9 mouse cellular contexts compared by ENCODE assay signal in genomic region chr2:27097776-27098175, GRCm38 (mm10). TPM values are rescaled to one million over a fixed set of nuclear protein-coding genes. Genes with fewer than 3 reads are reported as not detected.
DNase-seq lines count a peak whose midpoint lies in the region; ATAC-seq and TF ChIP-seq lines count a peak whose summit lies in the region.
"Had no signal": no experiment of that assay in that cellular context is flagged by ENCODE, and none has a peak within 500 bp of the region (broad histone marks: within the 10 kb centered on the region; RNA-seq: fewer than 3 reads in every experiment).

No protein-coding gene starts in this region.

- H3K9me3 ChIP-seq in heart, embryonic 14.5 days (ENCODE audit: control insufficient read depth, low read length): no peaks in the 10 kb centered on the region
- no peaks in the 10 kb centered on the region for H3K9me3 ChIP-seq in kidney, postnatal 0 days (replicated peaks; ENCODE audit: low read length)

- no peak for TF ChIP-seq POLR2A in brain, embryonic 14.5 days (IDR thresholded peaks at IDR 0.05; ENCODE audit: borderline replicate concordance, extremely low read depth, insufficient read depth, insufficient read length, poor library complexity, severe bottlenecking)
- no peak for TF ChIP-seq POLR2A in myocyte (IDR thresholded peaks at IDR 0.05; ENCODE audit: insufficient read length, low read depth)

- H3K4me3 ChIP-seq in heart, embryonic 14.5 days (ENCODE audit: control insufficient read depth in 1 of 2, insufficient read depth in 1 of 2, low read depth in 1 of 2, low read length in 2 of 2): no peak overlapping the region
- H3K4me3 ChIP-seq in kidney, postnatal 0 days (replicated peaks; ENCODE audit: low read depth, low read length): no peak overlapping the region
- H3K4me3 ChIP-seq in myocyte: no peak overlapping the region
- H3K4me3 ChIP-seq: erythroblast, embryonic 14.5 days had no signal

- H3K4me2 ChIP-seq in heart, embryonic 14.5 days (ENCODE audit: low read length): no peak overlapping the region
- H3K4me2 ChIP-seq in kidney, postnatal 0 days (ENCODE audit: low read length): no peak overlapping the region
- H3K4me2 ChIP-seq in myocyte (ENCODE audit: low read depth): peak overlapping the region; percentile 79

- H3K36me3 ChIP-seq in heart, embryonic 14.5 days (ENCODE audit: control insufficient read depth, insufficient read depth, low read length): 0 out of 2 replicates have a peak, but pooled peaks cover 5% of the 10 kb centered on the region
- no peaks in the 10 kb centered on the region for H3K36me3 ChIP-seq in kidney, postnatal 0 days (ENCODE audit: insufficient read depth, low read length)
- H3K36me3 ChIP-seq in myocyte (ENCODE audit: control insufficient read depth, insufficient read depth): no peaks in the 10 kb centered on the region

- no peak for TF ChIP-seq CTCF in brain, embryonic 14.5 days (IDR thresholded peaks at IDR 0.05; ENCODE audit: borderline replicate concordance, extremely low read depth, insufficient read depth, insufficient read length)
- no peak for TF ChIP-seq CTCF in kidney, postnatal 0 days (IDR thresholded peaks at IDR 0.05; ENCODE audit: low read depth)

- H3K4me1 ChIP-seq in heart, embryonic 14.5 days (ENCODE audit: control insufficient read depth in 2 of 2, insufficient read depth in 2 of 2, low read length in 2 of 2): peaks cover 33 to 36% of the 10 kb centered on the region in 2 experiments
- H3K4me1 ChIP-seq in kidney, postnatal 0 days (replicated peaks; ENCODE audit: insufficient read depth, low read length): peaks cover 21% of the 10 kb centered on the region

- intact Hi-C loops in gastrocnemius, postnatal 36 days (cut with DNase I): no loop called here

- peak overlapping the region; percentile 61 to 65 for H3K27ac ChIP-seq in heart, embryonic 14.5 days (replicated peaks in 1 of 2; ENCODE audit: control insufficient read depth in 1 of 2, insufficient read depth in 1 of 2, low read depth in 2 of 2, low read length in 2 of 2)
- no peak overlapping the region for H3K27ac ChIP-seq in kidney, postnatal 0 days

- DNase-seq in gastrocnemius, adult 18-20 months (ENCODE audit: low spot score): peak; percentile 27
- no peak for DNase-seq in gastrocnemius, postnatal 36 days
- peak; percentile 79 for DNase-seq in brain, embryonic 14.5 days (ENCODE audit: low read depth)
- DNase-seq in kidney, postnatal 0 days (ENCODE audit: low spot score): peak; percentile 77
- no peak for DNase-seq in thymus, postnatal 10 days (ENCODE audit: low spot score in 2 of 2)
- DNase-seq in adrenal gland, adult 18-20 months (ENCODE audit: low spot score in 2 of 2): no peak

- no peak overlapping the region for H3ac ChIP-seq in myocyte (ENCODE audit: control insufficient read depth, insufficient read length)

- H3K9ac ChIP-seq in heart, embryonic 14.5 days (ENCODE audit: low read length): peak overlapping the region; percentile 49
- H3K9ac ChIP-seq in kidney, postnatal 0 days (ENCODE audit: low read depth, low read length): no peak overlapping the region

- no peaks in the 10 kb centered on the region for H3K79me2 ChIP-seq in myocyte (ENCODE audit: control insufficient read depth, insufficient read depth)

- 0% methylated on average over 6 of the region's 6 CpGs for WGBS in heart, embryonic 14.5 days
- WGBS in kidney, postnatal 0 days: 12% methylated on average over 6 of the region's 6 CpGs

- no peaks in the 10 kb centered on the region for H3K27me3 ChIP-seq in heart, embryonic 14.5 days (ENCODE audit: control insufficient read depth, insufficient read depth, low read length)
- no peaks in the 10 kb centered on the region for H3K27me3 ChIP-seq in kidney, postnatal 0 days (ENCODE audit: insufficient read depth, low read length)
- no peaks in the 10 kb centered on the region for H3K27me3 ChIP-seq in myocyte (ENCODE audit: control insufficient read depth, insufficient read depth, insufficient read length)

- peak; percentile 78 for ATAC-seq in heart, embryonic 14.5 days (ENCODE audit: insufficient number of reproducible peaks, insufficient read depth, low FRiP score, low read depth)
- no peak for ATAC-seq in kidney, postnatal 0 days (replicated peaks; ENCODE audit: low FRiP score, low read depth)

TF ChIP-seq in myocyte, 11 proteins besides CTCF, POLR2A, EP300 and RAD21:
- no peak for TF ChIP-seq E2F4 (IDR thresholded peaks at IDR 0.05; ENCODE audit: insufficient read depth)
- TF ChIP-seq SRF (IDR thresholded peaks at IDR 0.05; ENCODE audit: control insufficient read depth, insufficient read length, low read depth): no peak
- no peak for TF ChIP-seq MAX (IDR thresholded peaks at IDR 0.05; ENCODE audit: low read depth)
- TF ChIP-seq REST (IDR thresholded peaks at IDR 0.05; ENCODE audit: insufficient read depth, insufficient read length): no peak
- no peak for TF ChIP-seq TCF3 (IDR thresholded peaks at IDR 0.05; ENCODE audit: insufficient read length, low read depth)
- TF ChIP-seq TCF12 (IDR thresholded peaks at IDR 0.05; ENCODE audit: insufficient read depth, poor library complexity, severe bottlenecking): no peak
- TF ChIP-seq USF1 (IDR thresholded peaks at IDR 0.05; ENCODE audit: low read depth): no peak
- no peak for TF ChIP-seq MYOG (IDR thresholded peaks at IDR 0.05; ENCODE audit: control insufficient read depth in 1 of 3, insufficient read depth in 1 of 3, insufficient read length in 2 of 3, low read depth in 2 of 3)
- no peak for TF ChIP-seq POLR2AphosphoS2 (IDR thresholded peaks at IDR 0.05; ENCODE audit: insufficient read length, low read depth)
- TF ChIP-seq CEBPB (IDR thresholded peaks at IDR 0.05; ENCODE audit: insufficient read depth, poor library complexity, severe bottlenecking): no peak
TF ChIP-seq in myocyte: peak in this region for 0.

RNA-seq across cellular contexts. Expression of gene Adamtsl2, which starts 18.6 kb away (rescaled TPM):
- 1 to 10 TPM; 2.7 to 6.9 TPM for total RNA-seq in gastrocnemius, adult 18-20 months (2021)
- 10 to 100 TPM in 1 of 2 experiments, 1 to 10 TPM in 1; 7.7 to 10.4 TPM for total RNA-seq in gastrocnemius, postnatal 36 days (2021)
- 12.1 and 14.3 TPM in 2 replicates for polyA plus RNA-seq in brain, embryonic 14.5 days (2012; rRNA removed)
- polyA plus RNA-seq in heart, embryonic 14.5 days (2014; fragmentation: Nextera tagmentation; extraction: Ambion mirVana): 12.6 and 15.0 TPM in 2 replicates
- 0.80 and 0.83 TPM in 2 replicates for polyA plus RNA-seq in kidney, postnatal 0 days (2015; fragmentation: Nextera tagmentation; extraction: Ambion mirVana)
- 17.6 TPM for polyA plus RNA-seq in myocyte (2012; fragmentation: generic; extraction: Trizol)
- total RNA-seq in adrenal gland, adult 18-20 months (2021): 10 to 100 TPM; 20.4 to 23.7 TPM
- polyA plus RNA-seq: erythroblast, embryonic 14.5 days had no signal

RNA-seq across cellular contexts. Expression of gene Mymk, which starts 25.8 kb away (rescaled TPM):
- under 1 TPM; 0.18 to 0.21 TPM for total RNA-seq in gastrocnemius, adult 18-20 months (2021)
- total RNA-seq in gastrocnemius, postnatal 36 days (2021): 1 to 10 TPM; 2.0 to 5.7 TPM
- 0.26 and 0.73 TPM in 2 replicates for polyA plus RNA-seq in brain, embryonic 14.5 days (2012; rRNA removed)
- polyA plus RNA-seq in heart, embryonic 14.5 days (2014; fragmentation: Nextera tagmentation; extraction: Ambion mirVana): 0.22 TPM in 1 of 2 replicates, not detected in the other
- polyA plus RNA-seq in kidney, postnatal 0 days (2015; fragmentation: Nextera tagmentation; extraction: Ambion mirVana): 0.11 TPM in 1 of 2 replicates, not detected in the other
- polyA plus RNA-seq in myocyte (2012; fragmentation: generic; extraction: Trizol): 1,410 TPM
- not detected for total RNA-seq in adrenal gland, adult 18-20 months (2021)
- polyA plus RNA-seq: erythroblast, embryonic 14.5 days had no signal

RNA-seq across cellular contexts. Expression of gene Fam163b, which starts 44.5 kb away (rescaled TPM):
- not detected for total RNA-seq in gastrocnemius, adult 18-20 months (2021)
- not detected for total RNA-seq in gastrocnemius, postnatal 36 days (2021)
- polyA plus RNA-seq in brain, embryonic 14.5 days (2012; rRNA removed): 5.6 and 7.2 TPM in 2 replicates
- 0.66 and 0.70 TPM in 2 replicates for polyA plus RNA-seq in heart, embryonic 14.5 days (2014; fragmentation: Nextera tagmentation; extraction: Ambion mirVana)
- polyA plus RNA-seq in kidney, postnatal 0 days (2015; fragmentation: Nextera tagmentation; extraction: Ambion mirVana): not detected in 2 replicates
- polyA plus RNA-seq in myocyte (2012; fragmentation: generic; extraction: Trizol): 0.04 TPM
- total RNA-seq in adrenal gland, adult 18-20 months (2021): 1 to 10 TPM; 2.4 to 2.9 TPM
- polyA plus RNA-seq: erythroblast, embryonic 14.5 days had no signal

Comparison
In these comparisons a context has a peak if more than half of its experiments do, and no peak if none do; other contexts are left out.
1. DNase-seq: peak in gastrocnemius, adult 18-20 months (single experiment), brain, embryonic 14.5 days (single experiment) and kidney, postnatal 0 days (single experiment); none in gastrocnemius, postnatal 36 days (0 of 2), thymus, postnatal 10 days (0 of 2) and adrenal gland, adult 18-20 months (0 of 2).
2. RNA of gene Mymk, which starts 25.8 kb away (polyA plus RNA-seq): 1,410 TPM in myocyte (single experiment); 0.26 to 0.73 TPM in brain, embryonic 14.5 days, 0.22 TPM in heart, embryonic 14.5 days and 0.11 TPM in kidney, postnatal 0 days; every median in the first group is over 100 times any median in the second.